Mouse (Mus musculus) heart, embryonic 16.5 days (tissue): ENCODE results near the gene Zfr2. TPM values are rescaled to one million over a fixed set of nuclear protein-coding genes. Genes with fewer than 3 reads are reported as not detected.

ENCODE experiments used
- ATAC-seq: fragments of 200-750 bp; cut with Nextera tagmentation; replicated peaks from 2 replicates; pipeline ENCODE4 v1.8.0; 2017; ENCODE audit warnings: moderate number of reproducible peaks; ENCODE audit not compliant: insufficient read depth, low FRiP score; ENCODE audit errors: extremely low read depth
- H3K27ac ChIP-seq: fragments of 300-500 bp; sonication (generic); 2 replicates; pipeline ENCODE4 v1.5.1; 2014; ENCODE audit warnings: mild to moderate bottlenecking, low read length, control low read depth, moderate library complexity
- H3K27me3 ChIP-seq: fragments of 300-500 bp; sonication (generic); 2 replicates; pipeline ENCODE4 v1.6.1; 2014; ENCODE audit warnings: low read length, mixed read lengths; ENCODE audit not compliant: control insufficient read depth, insufficient read depth
- H3K36me3 ChIP-seq: fragments of 300-500 bp; sonication (generic); 2 replicates; pipeline ENCODE4 v1.6.1; 2014; ENCODE audit not compliant: control insufficient read depth, insufficient read depth
- H3K4me1 ChIP-seq: fragments of 300-500 bp; sonication (generic); 2 replicates; pipeline ENCODE4 v1.6.1; 2014; ENCODE audit warnings: low read length, mixed read lengths; ENCODE audit not compliant: control insufficient read depth, insufficient read depth
- H3K4me2 ChIP-seq: fragments of 300-500 bp; sonication (generic); 2 replicates; pipeline ENCODE4 v1.6.1; 2014; ENCODE audit warnings: low read depth, mild to moderate bottlenecking, control low read depth, low read length
- H3K4me3 ChIP-seq: fragments of 300-500 bp; sonication (generic); 2 replicates; pipeline ENCODE4 v1.5.1; 2014; ENCODE audit warnings: mild to moderate bottlenecking, control low read depth, low read length
- H3K9ac ChIP-seq: fragments of 300-500 bp; sonication (generic); 2 replicates; pipeline ENCODE4 v1.6.1; 2014; ENCODE audit warnings: low read length, control low read depth
- H3K9me3 ChIP-seq: fragments of 300-500 bp; sonication (generic); replicated peaks from 2 replicates; pipeline ENCODE4 v1.6.1; 2016; ENCODE audit warnings: low read length; ENCODE audit not compliant: control insufficient read depth
- WGBS: fragments of 180-500 bp; shearing (Covaris S2); extraction: QIAGEN DNeasy Blood & Tissue Kit; methylation state at CpG from one replicate; pipeline ENCODE4 v1.1.7; 2014; 5-methylcytosine and 5-hydroxymethylcytosine counted together
- microRNA-seq: library from miRNA; unstranded; fragments of <30 nt; microRNA quantifications from one replicate; pipeline ENCODE4, GENCODE M21; 2017
- polyA plus RNA-seq: library from polyadenylated mRNA; unstranded; fragments of >200 nt; fragmentation: Nextera tagmentation; extraction: Ambion mirVana; gene quantifications from 2 replicates; pipeline ENCODE4 v1.2.1, GENCODE M21; 2015

Zfr2 gene
- polyA plus RNA-seq, 1 experiment from 2014 or later: 5.0 TPM

DNA sequence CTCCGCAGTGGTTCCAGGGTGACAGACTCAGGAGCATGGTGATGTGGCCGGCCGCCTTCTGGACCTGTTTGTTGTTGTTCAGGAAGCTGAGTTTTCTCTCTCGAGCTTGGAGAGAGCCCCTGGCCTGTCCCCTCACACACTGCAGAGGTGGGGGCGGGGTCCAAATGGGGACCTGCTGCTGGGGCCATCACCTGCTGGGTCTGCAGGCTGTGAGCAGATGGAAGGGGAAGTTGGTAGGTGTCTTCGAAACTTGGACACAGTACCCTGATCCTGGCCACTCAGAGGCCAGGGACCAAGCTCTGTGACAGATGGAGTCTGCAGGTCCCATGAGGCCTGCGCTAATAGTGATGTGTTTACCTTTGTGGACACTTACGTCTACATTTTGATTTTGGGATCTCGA is 68.4 kb downstream of the Zfr2 start:
- no peak overlapping the region for H3K9ac ChIP-seq
- 0 out of 2 replicates have a peak, but pooled peaks cover 5% of the 10 kb centered on the region for H3K36me3 ChIP-seq
- no peak for ATAC-seq
- H3K4me3 ChIP-seq: no peak overlapping the region
- H3K27ac ChIP-seq: no peak overlapping the region
- peaks cover 67% of the 10 kb centered on the region for H3K4me1 ChIP-seq
- H3K9me3 ChIP-seq: no peaks in the 10 kb centered on the region
- no peaks in the 10 kb centered on the region for H3K27me3 ChIP-seq
- WGBS: 79% methylated on average over 9 of the region's 9 CpGs
- H3K4me2 ChIP-seq: no peak overlapping the region

Small RNAs within 50 kb of the gene (microRNA-seq; reads per million reads assigned to microRNA genes)
- 10.8 reads per million, percentile 28 among the genes with 10 or more reads in this experiment for gene Mir3057

Other genes with a start within 250 kb of the Zfr2 start
- 1.4 TPM in 2 replicates for gene Gng7, start 218.2 kb upstream of the Zfr2 start, polyA plus RNA-seq
- 0.06 and 0.09 TPM in 2 replicates for gene Diras1, start 207.5 kb upstream of the Zfr2 start, polyA plus RNA-seq
- 9.6 and 10.8 TPM in 2 replicates for gene Slc39a3, start 195.7 kb upstream of the Zfr2 start, polyA plus RNA-seq
- gene Sgta, start 173.0 kb upstream of the Zfr2 start, polyA plus RNA-seq: 166 and 174 TPM in 2 replicates
- 29.8 and 31.4 TPM in 2 replicates for gene Thop1, start 163.1 kb upstream of the Zfr2 start, polyA plus RNA-seq
- 0.70 and 1.00 TPM in 2 replicates for gene Creb3l3, start 134.3 kb upstream of the Zfr2 start, polyA plus RNA-seq
- 143 and 152 TPM in 2 replicates for gene Map2k2, start 127.2 kb upstream of the Zfr2 start, polyA plus RNA-seq
- gene Zbtb7a, start 97.9 kb upstream of the Zfr2 start, polyA plus RNA-seq: 25.5 and 30.1 TPM in 2 replicates
- gene Pias4, start 65.2 kb upstream of the Zfr2 start, polyA plus RNA-seq: 34.7 and 37.5 TPM in 2 replicates
- gene Eef2, start 56.5 kb upstream of the Zfr2 start, polyA plus RNA-seq: 435 and 443 TPM in 2 replicates
- 33.9 and 40.2 TPM in 2 replicates for gene Dapk3, start 50.1 kb upstream of the Zfr2 start, polyA plus RNA-seq
- gene 4930442H23Rik, start 49.3 kb upstream of the Zfr2 start, polyA plus RNA-seq: 0.11 TPM in 2 replicates
- 11.9 and 14.6 TPM in 2 replicates for gene Nmrk2, start 31.1 kb upstream of the Zfr2 start, polyA plus RNA-seq
- 0.31 and 0.33 TPM in 2 replicates for gene Atcay, start 2.3 kb upstream of the Zfr2 start, polyA plus RNA-seq
- 2.6 and 2.7 TPM in 2 replicates for gene Matk, start 19.8 kb downstream of the Zfr2 start, polyA plus RNA-seq
- 230 TPM in 2 replicates for gene Mrpl54, start 33.8 kb downstream of the Zfr2 start, polyA plus RNA-seq
- 62.7 and 63.0 TPM in 2 replicates for gene Apba3, start 33.8 kb downstream of the Zfr2 start, polyA plus RNA-seq
- 4.7 and 5.3 TPM in 2 replicates for gene Tjp3, start 58.4 kb downstream of the Zfr2 start, polyA plus RNA-seq
- 31.3 and 33.2 TPM in 2 replicates for gene Pip5k1c, start 59.8 kb downstream of the Zfr2 start, polyA plus RNA-seq
- gene Cactin, start 87.9 kb downstream of the Zfr2 start, polyA plus RNA-seq: 28.1 and 29.6 TPM in 2 replicates
- 15.2 and 16.3 TPM in 2 replicates for gene Tbxa2r, start 95.6 kb downstream of the Zfr2 start, polyA plus RNA-seq
- gene Gipc3, start 110.1 kb downstream of the Zfr2 start, polyA plus RNA-seq: 0.08 and 0.11 TPM in 2 replicates
- gene Hmg20b, start 117.3 kb downstream of the Zfr2 start, polyA plus RNA-seq: 86.5 and 86.8 TPM in 2 replicates
- 16.5 and 17.6 TPM in 2 replicates for gene Mfsd12, start 124.3 kb downstream of the Zfr2 start, polyA plus RNA-seq
- gene 4930404N11Rik, start 132.7 kb downstream of the Zfr2 start, polyA plus RNA-seq: 1.8 and 1.9 TPM in 2 replicates
- 74.6 and 82.8 TPM in 2 replicates for gene Fzr1, start 145.4 kb downstream of the Zfr2 start, polyA plus RNA-seq
- gene Dohh, start 151.3 kb downstream of the Zfr2 start, polyA plus RNA-seq: 83.4 and 86.2 TPM in 2 replicates
- 2.1 and 2.6 TPM in 2 replicates for gene Gm48551, start 151.3 kb downstream of the Zfr2 start, polyA plus RNA-seq
- gene Gm48552, start 155.8 kb downstream of the Zfr2 start, polyA plus RNA-seq: 0.55 and 0.83 TPM in 2 replicates
- gene Smim24, start 159.9 kb downstream of the Zfr2 start, polyA plus RNA-seq: 5.0 and 9.2 TPM in 2 replicates
- gene Nfic, start 222.5 kb downstream of the Zfr2 start, polyA plus RNA-seq: 54.7 and 61.1 TPM in 2 replicates
- gene Celf5, start 249.6 kb downstream of the Zfr2 start, polyA plus RNA-seq: 0.24 TPM in 2 replicates